Mouse (Mus musculus) cortical plate, adult 2 months (tissue): ENCODE data around the gene Lrr1. TPM values are rescaled to one million over a fixed set of nuclear protein-coding genes. Genes with fewer than 3 reads are reported as not detected.

Source experiments
- H3K27ac ChIP-seq: fragments of 200-500 bp; 2 replicates; pipeline ENCODE4 v1.5.1; 2012; ENCODE audit warnings: low read length, control low read depth, inconsistent platforms; ENCODE audit not compliant: insufficient read depth
- H3K4me1 ChIP-seq: fragments of 200-500 bp; 2 replicates; pipeline ENCODE4 v1.6.1; 2011; ENCODE audit warnings: low read length; ENCODE audit not compliant: control insufficient read depth, insufficient read depth
- H3K4me3 ChIP-seq: fragments of 200-500 bp; 2 replicates; pipeline ENCODE4 v1.5.1; 2011; ENCODE audit warnings: mild to moderate bottlenecking, low read length, control low read depth; ENCODE audit not compliant: insufficient read depth
- CTCF ChIP-seq: fragments of 200-500 bp; IDR thresholded peaks from 2 replicates; pipeline ENCODE4 v1.5.1; 2011; ENCODE audit warnings: mild to moderate bottlenecking, control low read depth, low read length; ENCODE audit not compliant: insufficient read depth; ENCODE audit errors: extremely low read depth
- POLR2A ChIP-seq: fragments of 200-500 bp; IDR thresholded peaks from 2 replicates; pipeline ENCODE4 v1.6.1; 2011; ENCODE audit warnings: mild to moderate bottlenecking, low read length, control low read depth; ENCODE audit not compliant: insufficient read depth; ENCODE audit errors: extremely low read depth
- polyA plus RNA-seq: library from polyadenylated mRNA; depleted of rRNA; stranded (reverse); fragments of >200 nt; gene quantifications from 2 replicates; pipeline ENCODE4 v1.2.3, GENCODE M21; 2012

The Lrr1 gene
- polyA plus RNA-seq, 1 experiment: 0.13 TPM

GRCm38 (mm10) chr12:69184342-69185295 is 16.0 kb downstream of the Lrr1 start:
- peaks cover 1% of the 10 kb centered on the region; the same call in 1 of the 2 replicates for H3K4me1 ChIP-seq
- TF ChIP-seq POLR2A (no peak), CTCF (no peak)

GRCm38 (mm10) chr12:69185371-69185770 is 16.8 kb downstream of the Lrr1 start:
- Histone ChIP-seq H3K4me3 (peak overlapping the region; percentile 63; the same call in 1 of the 2 replicates), H3K4me1 (peaks cover 1% of the 10 kb centered on the region; the same call in 1 of the 2 replicates), H3K27ac (no peak overlapping the region)
- TF ChIP-seq POLR2A (no peak), CTCF (no peak)

More at GRCm38 (mm10) chr12:69184342-69185295, 16.0 kb downstream of the Lrr1 start:
- H3K27ac ChIP-seq: peak overlapping the region; percentile 90
- peak overlapping the region; percentile 63 for H3K4me3 ChIP-seq

GRCm38 (mm10) chr12:69186811-69187471 is 18.3 kb downstream of the Lrr1 start:
- H3K4me3 ChIP-seq: no peak overlapping the region

DNA sequence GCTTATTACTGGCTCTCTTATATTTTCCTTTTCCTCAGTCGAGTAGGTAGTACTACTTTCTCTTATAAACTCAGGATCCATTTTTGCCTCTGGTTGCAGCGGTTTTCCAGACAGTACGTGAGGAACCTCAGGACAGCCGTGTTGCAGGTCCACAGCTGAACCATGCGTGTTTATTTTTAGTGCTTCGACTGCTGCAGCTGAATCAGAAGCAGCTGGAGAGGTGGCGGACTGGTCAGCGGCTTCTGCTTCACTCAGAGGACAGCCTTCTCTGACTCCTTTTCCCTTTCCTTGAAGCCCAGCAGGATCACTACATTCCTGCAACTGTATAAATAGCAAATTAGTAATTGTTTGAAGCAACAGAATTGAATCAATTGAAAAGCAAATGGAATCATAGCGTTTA is 21.5 kb downstream of the Lrr1 start:
- Histone ChIP-seq H3K27ac (no peak overlapping the region), H3K4me3 (no peak overlapping the region), H3K4me1 (no peaks in the 10 kb centered on the region; the same call in 1 of the 2 replicates)
- TF ChIP-seq CTCF (no peak), POLR2A (no peak)

More at GRCm38 (mm10) chr12:69186811-69187471, 18.3 kb downstream of the Lrr1 start:
- no peak overlapping the region for H3K27ac ChIP-seq
- peaks cover 1% of the 10 kb centered on the region; the same call in 1 of the 2 replicates for H3K4me1 ChIP-seq
- TF ChIP-seq CTCF (no peak), POLR2A (no peak)

DNA sequence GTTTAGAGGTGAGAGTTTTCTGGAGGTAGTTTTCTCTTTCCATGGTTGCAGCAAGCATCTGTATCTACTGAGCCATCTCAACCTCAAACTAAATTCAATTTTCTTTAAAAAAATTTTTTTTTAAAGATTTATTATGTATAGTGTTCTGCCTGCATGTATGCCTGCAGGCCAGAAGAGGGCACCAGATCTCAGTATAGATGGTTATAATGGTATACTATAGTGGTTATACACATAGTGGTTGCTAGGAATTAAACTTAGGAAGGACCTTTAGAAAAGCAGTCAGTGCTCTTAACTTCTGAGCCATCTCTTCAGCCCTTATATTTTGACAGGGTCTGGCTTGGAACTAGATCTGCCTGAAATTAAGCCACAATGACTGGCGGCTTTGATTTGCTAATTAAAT is 21.9 kb downstream of the Lrr1 start:
- H3K4me3 ChIP-seq: no peak overlapping the region

DNA sequence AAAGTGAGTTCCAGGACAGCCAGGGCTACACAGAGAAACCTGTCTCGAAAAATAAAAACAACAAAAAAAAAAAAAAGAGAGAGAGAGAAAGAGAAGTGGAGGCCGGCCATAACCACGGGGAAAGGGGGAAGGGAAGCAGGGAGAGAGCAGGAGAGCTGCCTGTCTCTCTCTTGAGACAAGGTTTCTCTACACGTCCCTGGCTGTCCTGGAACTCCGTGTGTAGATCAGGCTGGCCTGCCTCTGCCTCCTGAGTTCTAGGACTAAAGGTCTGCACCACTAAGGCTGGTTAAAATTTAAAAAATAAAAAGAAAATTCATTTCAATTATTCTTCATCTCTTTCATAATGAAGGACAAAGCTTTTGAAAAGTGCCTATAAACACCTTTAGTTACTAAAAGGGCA is 22.8 kb downstream of the Lrr1 start:
- no peaks in the 10 kb centered on the region; the same call in 1 of the 2 replicates for H3K4me1 ChIP-seq
- no peak for TF ChIP-seq POLR2A
- TF ChIP-seq CTCF: no peak
- H3K27ac ChIP-seq: no peak overlapping the region
- no peak overlapping the region for H3K4me3 ChIP-seq

More for the DNA sequence above, 21.9 kb downstream of the Lrr1 start:
- Histone ChIP-seq H3K4me1 (no peaks in the 10 kb centered on the region), H3K27ac (no peak overlapping the region)
- no peak for TF ChIP-seq POLR2A
- no peak for TF ChIP-seq CTCF

- Histone ChIP-seq H3K4me1 (no peaks in the 10 kb centered on the region; the same call in 1 of the 2 replicates), H3K27ac (no peak overlapping the region), H3K4me3 (no peak overlapping the region)
- TF ChIP-seq POLR2A (no peak), CTCF (no peak)
Observed at GRCm38 (mm10) chr12:69192637-69193036, 24.0 kb downstream of the Lrr1 start.

GRCm38 (mm10) chr12:69196444-69197377 is 28.1 kb downstream of the Lrr1 start, which contains the start of gene Gm49383:
Gm49383 (minus strand) TSS chr12:69197104.
- peak within 1 kb of the TSS; percentile 96 for H3K4me3 ChIP-seq
- no peak; the same call in 1 of the 2 replicates for TF ChIP-seq POLR2A
- TF ChIP-seq CTCF: no peak
- no peaks in the 10 kb centered on the region; the same call in 1 of the 2 replicates for H3K4me1 ChIP-seq
- peak within 1 kb of the TSS; percentile 97 for H3K27ac ChIP-seq
